13 mouse cellular contexts compared by ENCODE assay signal in genomic region chr10:108359974-108360373, GRCm38 (mm10). TPM values are rescaled to one million over a fixed set of nuclear protein-coding genes. Genes with fewer than 3 reads are reported as not detected.
DNase-seq lines count a peak whose midpoint lies in the region; ATAC-seq and TF ChIP-seq lines count a peak whose summit lies in the region.
"Had no signal": no experiment of that assay in that cellular context is flagged by ENCODE, and none has a peak within 500 bp of the region (broad histone marks: within the 10 kb centered on the region; RNA-seq: fewer than 3 reads in every experiment).

No protein-coding gene starts in this region.

- peaks cover 16% of the 10 kb centered on the region for H3K79me2 ChIP-seq in liver, adult 2 months (ENCODE audit: control insufficient read depth, insufficient read depth, low read length)

- peaks cover 4% of the 10 kb centered on the region; the same call in 1 of the 2 replicates for H3K4me1 ChIP-seq in liver, adult 2 months (ENCODE audit: control insufficient read depth, insufficient read depth, low read length)
- H3K4me1 ChIP-seq: liver, embryonic 15.5 days had no signal

- ATAC-seq in erythroid progenitor cell, adult 5-6 weeks (replicated peaks; ENCODE audit: low FRiP score, poor library complexity, severe bottlenecking): no peak

- no peak overlapping the region for H3K27ac ChIP-seq in liver, adult 2 months (replicated peaks; ENCODE audit: insufficient read depth, low read depth, low read length)
- H3K27ac ChIP-seq: hindbrain, embryonic 12.5 days; liver, embryonic 15.5 days; midbrain, embryonic 12.5 days had no signal

- H3K27me3 ChIP-seq in liver, adult 2 months (ENCODE audit: control insufficient read depth, insufficient read depth, low read length): no peaks in the 10 kb centered on the region
- H3K27me3 ChIP-seq: hindbrain, embryonic 12.5 days; liver, embryonic 15.5 days; midbrain, embryonic 12.5 days had no signal

- WGBS in liver, adult 2 months: 60% methylated on average over 16 of the region's 16 CpGs

- no peak for TF ChIP-seq CTCF in liver, adult 2 months (IDR thresholded peaks at IDR 0.05; ENCODE audit: low read depth, low read length)

- H3K9ac ChIP-seq in liver, adult 2 months (ENCODE audit: low read depth, low read length): no peak overlapping the region
- H3K9ac ChIP-seq: hindbrain, embryonic 12.5 days; liver, embryonic 15.5 days; midbrain, embryonic 12.5 days had no signal

- peaks cover 3% of the 10 kb centered on the region; the same call in 1 of the 2 replicates for H3K36me3 ChIP-seq in liver, adult 2 months (ENCODE audit: control insufficient read depth, insufficient read depth, low read length)
- H3K36me3 ChIP-seq: hindbrain, embryonic 12.5 days; midbrain, embryonic 12.5 days had no signal

- DNase-seq in adrenal gland, adult 8-10 months: peak; percentile 29
- no peak for DNase-seq in adrenal gland, adult 18-20 months (ENCODE audit: low spot score in 2 of 2)
- DNase-seq in 3134 (ENCODE audit: extremely low read depth, insufficient read length, low spot score) (peak; percentile 34), ZHBTc4 (ENCODE audit: low read depth, low spot score) (peak; percentile 75)
- DNase-seq in liver, adult 2 months (ENCODE audit: extremely low read depth, low read depth, low spot score): peak; percentile 51
- no peak for DNase-seq in frontal cortex, postnatal 10 days (ENCODE audit: low spot score in 2 of 2)
- DNase-seq in gastrocnemius, postnatal 10 days: no peak
- DNase-seq: B cell, adult 2 months; retina, postnatal 1 day had no signal

- no peak for TF ChIP-seq POLR2A in liver, adult 2 months (IDR thresholded peaks at IDR 0.05; ENCODE audit: extremely low read depth, insufficient read depth, low read length)

- no peak overlapping the region for H3K4me3 ChIP-seq in liver, adult 2 months (ENCODE audit: insufficient read depth, low read depth, low read length)
- H3K4me3 ChIP-seq: hindbrain, embryonic 12.5 days; liver, embryonic 15.5 days; midbrain, embryonic 12.5 days had no signal

RNA-seq across cellular contexts. Expression of gene Pawr, which starts 28.1 kb away (rescaled TPM):
- 10 to 100 TPM in 1 of 4 experiments, 1 to 10 TPM in 3; 8.5 to 10.2 (median 9.2) TPM for total RNA-seq in adrenal gland, adult 8-10 months (2022)
- total RNA-seq in adrenal gland, adult 18-20 months (2021): 10 to 100 TPM in 1 of 2 experiments, 1 to 10 TPM in 1; 8.0 to 10.3 TPM
- 7.1 and 7.5 TPM in 2 replicates for total RNA-seq in liver, adult 2 months (2014; rRNA removed)
- 5.0 and 5.3 TPM in 2 replicates for polyA plus RNA-seq in liver, adult 2 months (2012; rRNA removed)
- not detected in 2 replicates for total RNA-seq in erythroid progenitor cell, adult 5-6 weeks (2015; ENCODE audit: low replicate concordance)
- 0.77 TPM in 1 of 2 replicates, not detected in the other for total RNA-seq in erythroid progenitor cell, adult 5-6 weeks (2017; ENCODE audit: low replicate concordance)
- 1 to 10 TPM; 1.7 to 2.2 TPM for total RNA-seq in gastrocnemius, postnatal 10 days (2021)

Comparison
In these comparisons a context has a peak if more than half of its experiments do, and no peak if none do; other contexts are left out.
1. DNase-seq: peak in adrenal gland, adult 8-10 months (single experiment), 3134 (single experiment), ZHBTc4 (single experiment) and liver, adult 2 months (single experiment); none in adrenal gland, adult 18-20 months (0 of 2), frontal cortex, postnatal 10 days (0 of 2) and gastrocnemius, postnatal 10 days (single experiment).